Mouse (Mus musculus) right cerebral cortex, postnatal 14 days (tissue): ENCODE measurements around the gene Apobec4.
"Not testable (repeated sequence)": the region's sequence is repeated elsewhere in the genome, so short reads cannot be mapped to it uniquely, and the experiment has no call there.

Experiments
- DNase-seq: peaks from one replicate; pipeline ENCODE4 v3.0.0; 2022

Apobec4 gene

DNA sequence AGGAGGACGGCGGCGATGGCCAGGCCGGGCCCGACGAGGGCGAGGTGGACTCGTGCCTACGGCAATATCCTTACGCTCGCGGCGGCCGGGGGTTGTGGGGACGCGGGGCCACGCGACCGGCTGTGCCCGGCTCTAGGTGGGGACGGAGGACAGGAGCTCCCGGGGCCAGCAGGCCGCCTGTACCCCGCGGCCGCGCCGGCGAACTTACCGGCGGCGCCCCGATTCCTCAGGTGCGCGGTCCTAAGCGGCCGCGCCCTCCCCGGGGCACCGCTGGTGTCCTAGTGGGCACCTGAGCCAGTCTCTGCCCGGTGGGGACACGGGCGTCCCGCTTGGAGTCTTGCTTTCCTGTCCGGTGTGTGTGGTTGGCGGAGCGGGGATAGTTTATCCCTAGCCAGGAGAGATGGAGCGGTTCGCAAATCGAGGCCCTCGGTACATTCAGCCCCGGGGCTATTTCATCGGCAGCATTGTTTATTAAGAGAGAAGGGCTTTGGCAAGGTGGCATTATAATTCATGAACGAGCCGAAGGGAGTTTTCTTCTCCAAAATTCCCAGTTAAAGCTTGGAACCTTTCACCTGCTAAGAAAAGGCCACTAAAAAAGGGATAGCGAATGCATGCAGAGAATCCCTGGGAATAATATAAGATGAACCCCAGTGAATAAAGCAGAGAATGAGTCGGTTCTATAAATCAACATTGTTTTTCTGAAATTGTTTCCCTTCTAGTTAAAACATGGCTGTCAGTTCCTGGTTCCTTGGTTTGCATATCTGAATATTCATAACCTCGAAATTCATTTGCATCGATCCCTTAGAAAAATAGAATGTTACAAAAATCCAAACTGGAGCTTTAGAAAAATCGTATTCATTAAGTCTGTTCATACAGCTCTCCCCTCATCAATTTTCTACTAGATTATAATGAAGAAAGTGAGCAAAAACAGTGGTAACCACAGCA is 16.7 kb downstream of the Apobec4 start:
- DNase-seq, result no peak

DNA sequence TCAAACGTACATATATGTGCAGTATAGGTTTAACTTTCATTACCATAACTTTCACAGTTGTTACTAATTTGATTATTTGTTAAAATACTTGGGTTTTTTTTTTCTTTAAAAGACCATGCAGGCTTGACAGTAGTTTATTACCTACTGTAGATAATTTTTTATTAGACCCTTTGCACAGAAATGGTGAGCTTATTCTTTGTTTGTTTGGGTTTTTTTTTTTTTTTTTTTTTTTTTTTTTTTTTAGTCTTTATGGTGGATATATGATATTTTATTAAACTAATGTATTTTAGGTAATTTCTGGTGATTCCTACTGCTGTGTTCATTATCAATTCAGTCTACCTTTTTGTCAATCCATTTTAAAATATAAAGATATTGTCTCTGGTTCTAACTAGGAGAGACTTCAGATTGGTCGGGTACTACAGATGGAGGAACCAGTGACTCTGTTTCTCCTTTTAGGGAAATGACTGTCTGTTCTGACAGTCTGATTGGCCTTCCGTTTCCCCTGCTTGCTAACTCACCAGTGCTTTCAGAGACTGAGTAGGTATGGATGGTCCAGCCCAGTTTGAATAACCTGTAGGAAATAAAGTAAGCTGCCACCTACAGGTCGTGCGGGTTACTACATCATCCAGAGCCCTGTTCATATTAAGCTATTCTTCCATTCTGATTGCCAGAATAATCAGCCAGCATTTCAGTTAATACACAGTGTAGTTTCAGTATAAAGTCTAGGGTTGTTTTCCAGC is 17.6 kb downstream of the Apobec4 start:
- DNase-seq, result peak; percentile 80

DNA sequence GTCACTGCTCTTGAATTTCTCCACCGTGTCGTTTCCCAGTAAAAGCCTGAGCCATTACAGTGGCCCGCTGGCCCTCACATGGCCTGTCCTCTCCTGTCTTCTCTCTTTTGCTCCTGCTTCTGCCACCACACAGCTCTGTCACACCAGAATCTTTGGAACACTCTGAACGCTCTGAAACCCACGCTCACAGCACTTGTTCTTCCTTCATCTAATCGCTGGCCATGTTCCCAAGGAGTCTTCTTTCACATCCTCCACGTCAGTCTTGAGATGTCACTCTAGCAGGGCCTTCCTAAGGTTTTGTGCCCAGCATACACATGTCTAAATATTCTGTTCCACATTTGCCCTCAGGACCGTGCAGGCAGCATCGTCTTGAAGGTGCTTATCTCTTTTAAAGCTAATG is 20.7 kb downstream of the Apobec4 start:
- no peak for DNase-seq

DNA sequence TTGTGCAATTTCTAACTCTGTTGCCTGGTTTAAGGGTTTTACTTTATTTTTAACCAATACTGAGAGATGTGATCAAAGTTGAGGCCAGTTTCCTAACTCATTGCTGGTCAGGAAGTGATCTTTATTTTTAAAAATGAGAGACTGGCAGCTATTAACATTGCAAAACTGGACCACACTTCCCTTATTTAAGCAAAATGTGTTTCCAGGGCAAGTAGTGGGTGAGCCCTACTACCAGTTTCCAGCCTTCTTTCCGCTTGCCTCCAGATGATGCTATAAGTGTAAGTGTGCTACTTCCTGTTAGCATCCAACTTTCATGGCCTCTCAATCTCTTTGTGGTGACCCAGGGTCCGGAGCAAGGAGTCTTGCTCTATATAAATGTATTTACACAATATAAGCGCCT is 24.2 kb downstream of the Apobec4 start:
- not testable (repeated sequence) for DNase-seq

DNA sequence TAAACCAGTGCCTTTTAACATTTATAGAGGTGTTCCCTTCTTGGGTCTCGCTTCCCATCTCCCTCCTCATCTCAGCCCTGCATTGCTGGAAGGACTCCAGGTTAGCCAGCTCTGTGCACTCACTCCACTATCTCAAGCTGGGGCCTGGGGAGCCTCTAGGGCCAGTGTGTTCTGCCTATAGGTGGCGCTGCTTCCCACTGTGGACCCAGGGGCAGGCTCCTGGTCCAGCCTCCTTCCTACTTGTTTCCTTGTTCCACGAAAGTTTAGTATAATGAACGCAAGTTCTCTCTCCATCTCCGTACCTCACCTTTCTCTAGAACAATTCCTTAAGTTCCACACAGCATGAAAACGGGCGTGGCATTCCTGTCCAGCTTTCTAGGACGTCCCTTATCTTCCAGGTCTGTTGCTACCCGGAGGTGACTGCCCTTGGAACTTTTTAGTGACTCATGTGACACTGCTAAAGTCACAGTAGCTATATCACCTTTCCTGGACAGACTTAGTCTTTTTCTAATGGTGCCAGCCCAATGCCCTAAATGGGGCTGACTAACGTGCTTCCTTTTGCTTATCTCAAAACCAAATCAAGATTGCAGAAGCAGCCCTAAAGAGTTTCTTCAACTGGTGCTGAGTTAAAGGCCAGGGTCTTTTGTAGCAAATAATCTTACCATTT is 28.9 kb downstream of the Apobec4 start:
- DNase-seq, result peak; percentile 72

DNA sequence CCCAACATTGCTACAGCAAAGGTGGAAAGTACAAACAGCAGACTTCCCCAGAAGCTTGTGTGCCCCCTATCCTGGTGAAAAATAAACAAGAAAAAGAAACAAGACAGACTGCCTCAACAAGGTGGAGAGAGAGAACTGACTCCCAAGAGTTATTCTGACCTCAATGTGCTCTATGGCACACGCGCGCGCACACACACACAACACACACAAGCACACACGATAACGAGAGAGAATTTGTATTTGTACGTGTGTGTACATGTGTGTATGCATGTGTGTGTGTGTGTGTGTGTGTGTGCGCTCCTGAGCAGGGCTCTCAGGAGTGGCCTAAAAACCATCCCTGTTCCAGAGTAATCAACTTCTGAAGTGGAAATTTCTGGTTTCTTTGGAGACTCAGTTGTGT is 34.3 kb downstream of the Apobec4 start:
- DNase-seq, result no peak

DNA sequence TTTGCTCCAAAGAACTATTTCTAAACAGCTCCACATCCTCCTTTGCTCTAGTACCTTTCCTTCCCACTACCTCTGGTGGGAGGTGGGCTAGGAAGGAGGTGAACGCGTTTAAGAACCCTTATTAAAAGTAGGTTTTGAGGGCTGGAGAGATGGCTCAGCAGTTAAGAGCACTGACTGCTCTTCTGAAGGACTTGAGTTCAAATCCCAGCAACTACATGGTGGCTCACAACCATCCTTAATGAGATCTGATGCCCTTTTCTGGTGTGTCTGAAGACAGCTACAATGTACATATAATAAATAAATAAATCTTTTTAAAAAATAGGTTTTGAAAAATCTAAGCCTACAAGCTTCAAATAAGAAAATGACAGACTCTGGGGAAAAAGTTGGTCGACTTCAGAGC is 35.1 kb downstream of the Apobec4 start:
- not testable (repeated sequence) for DNase-seq

DNA sequence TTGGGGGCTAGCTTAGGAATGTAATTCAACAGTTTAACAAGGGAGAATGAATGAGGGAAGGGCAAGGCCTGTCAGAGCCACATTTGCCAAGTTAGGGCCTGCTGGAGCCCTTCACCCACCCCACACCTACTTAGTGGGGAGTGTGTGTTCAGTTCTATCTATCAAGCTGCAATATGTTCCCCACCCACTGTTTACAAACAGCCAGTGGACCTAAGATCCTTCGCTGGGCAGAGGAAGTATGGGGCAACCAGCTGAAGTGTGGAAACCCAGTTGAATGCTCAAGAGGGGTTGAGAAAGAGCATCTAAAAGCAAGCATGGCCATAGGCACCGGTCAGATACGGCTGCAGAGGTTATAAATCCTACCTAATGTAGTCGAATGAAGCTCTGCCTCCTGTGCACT is 36.6 kb downstream of the Apobec4 start:
- DNase-seq, result no peak

DNA sequence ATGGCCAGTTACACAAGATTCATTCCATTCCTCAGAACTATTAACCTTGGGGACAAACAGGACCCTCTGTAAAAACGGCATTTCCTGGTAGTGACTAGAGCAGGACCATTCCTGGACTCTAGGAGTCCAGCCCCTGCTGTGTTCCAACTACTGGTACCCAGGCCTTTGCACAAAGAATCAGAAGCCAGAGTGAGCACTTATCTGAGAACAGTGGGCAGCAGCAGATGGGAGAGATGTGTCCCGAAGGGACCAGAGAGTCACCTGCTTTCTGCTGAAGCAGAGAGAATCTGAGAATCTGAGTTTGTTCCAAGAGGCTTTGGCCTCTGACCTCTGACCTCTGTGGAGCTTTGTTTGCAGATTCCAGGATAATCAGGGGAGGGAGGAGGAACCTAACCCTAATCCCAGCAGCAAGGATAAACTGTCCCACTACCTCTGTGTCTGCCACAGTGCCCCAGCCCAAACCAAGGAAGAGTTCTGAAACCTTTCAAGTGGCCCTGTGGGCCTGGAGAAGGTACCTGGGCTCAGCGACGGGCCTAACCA is 37.8 kb downstream of the Apobec4 start:
- no peak for DNase-seq

DNA sequence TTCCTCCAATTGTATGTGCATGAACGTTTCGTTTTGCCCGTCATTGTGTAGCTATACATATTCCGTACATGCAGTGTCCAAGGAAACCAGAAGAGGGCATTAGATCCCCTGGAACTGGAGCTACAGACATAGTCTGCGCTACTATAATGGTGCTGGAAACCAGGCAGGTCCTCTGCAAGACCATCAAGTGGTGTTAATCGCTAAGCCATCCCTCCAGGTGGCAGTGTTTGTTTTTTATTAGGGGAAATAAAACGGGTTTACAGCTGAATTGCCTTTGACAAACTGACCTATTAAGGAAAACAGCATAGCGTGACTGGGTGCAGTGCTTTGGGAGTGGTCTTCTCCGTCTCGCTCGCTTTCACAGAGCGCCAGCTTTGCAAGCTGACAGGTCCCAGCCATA is 39.9 kb downstream of the Apobec4 start:
- no peak for DNase-seq

DNA sequence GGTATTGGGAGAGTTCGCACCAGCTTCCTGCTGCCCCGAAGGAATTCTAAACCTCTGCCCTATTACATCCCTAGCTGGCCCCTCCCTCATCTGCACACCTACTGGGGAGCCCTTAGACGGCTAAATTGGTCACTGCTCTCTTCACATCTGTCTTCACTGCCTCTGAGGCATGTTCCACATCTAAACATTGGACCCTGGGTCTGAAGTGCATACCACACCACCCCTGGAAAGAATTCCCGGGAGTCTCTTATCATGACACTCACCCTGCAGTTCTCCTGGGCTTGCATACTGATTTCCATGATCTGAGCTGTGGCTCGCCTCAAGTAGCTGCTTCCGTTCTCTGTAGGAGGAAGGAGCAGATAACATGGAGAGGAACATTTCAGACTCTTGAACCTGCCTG is 40.5 kb downstream of the Apobec4 start:
- DNase-seq, result no peak

DNA sequence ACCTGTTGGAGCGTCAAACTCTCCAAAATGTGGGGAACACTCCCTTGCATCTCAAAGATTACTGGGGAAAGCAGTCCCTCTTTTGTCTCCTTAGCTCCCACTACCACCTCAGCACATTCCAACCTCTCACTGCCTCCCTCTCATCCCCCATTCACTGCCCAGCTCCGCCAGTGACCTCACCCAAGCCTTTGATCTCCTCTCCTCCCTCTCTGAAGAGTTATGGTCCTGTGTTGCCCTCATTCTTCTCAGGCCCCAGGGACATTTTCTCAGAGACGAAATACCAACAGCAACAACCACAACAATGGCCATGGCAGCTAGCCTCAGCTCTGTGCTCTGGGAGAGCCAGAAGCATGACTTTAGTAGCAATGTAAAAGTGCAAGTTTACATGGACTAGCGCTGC is 40.9 kb downstream of the Apobec4 start:
- DNase-seq, result no peak

DNA sequence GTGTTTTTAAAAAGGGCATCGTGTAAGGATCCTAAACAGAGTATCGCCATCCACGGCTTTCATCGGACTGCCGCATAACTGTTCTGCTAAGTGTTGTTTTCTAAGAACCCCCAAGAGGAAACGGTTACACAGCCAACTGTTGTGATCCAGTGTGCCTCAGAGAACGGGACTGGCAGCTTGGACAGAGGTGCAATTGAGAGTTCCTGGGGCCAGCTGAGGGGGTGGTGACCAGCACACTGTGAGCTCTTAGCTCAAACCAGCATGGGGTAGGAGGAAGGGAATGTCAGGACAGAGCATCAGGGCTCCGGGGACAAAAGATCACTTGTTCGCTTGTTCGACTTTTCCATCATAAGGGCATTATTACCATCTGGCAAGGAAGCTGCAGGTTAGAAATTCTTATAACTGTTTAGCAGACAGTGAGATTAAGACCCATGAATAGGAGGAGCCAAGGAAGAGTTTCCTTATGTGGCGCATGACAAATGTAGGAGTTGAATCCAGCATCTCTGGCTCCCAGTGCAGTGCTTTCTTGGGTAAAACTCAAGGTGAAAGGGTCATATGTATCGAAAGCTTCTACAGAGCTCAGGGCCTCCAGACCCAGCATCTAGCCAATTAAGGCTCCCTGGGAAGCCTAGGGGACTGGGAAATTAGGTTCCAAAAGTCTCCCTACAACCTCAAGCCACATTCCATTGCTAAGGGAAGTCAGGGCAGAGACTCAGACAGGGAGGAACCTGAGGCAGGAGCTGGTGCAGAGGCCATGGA is 42.6 kb downstream of the Apobec4 start:
- no peak for DNase-seq

DNA sequence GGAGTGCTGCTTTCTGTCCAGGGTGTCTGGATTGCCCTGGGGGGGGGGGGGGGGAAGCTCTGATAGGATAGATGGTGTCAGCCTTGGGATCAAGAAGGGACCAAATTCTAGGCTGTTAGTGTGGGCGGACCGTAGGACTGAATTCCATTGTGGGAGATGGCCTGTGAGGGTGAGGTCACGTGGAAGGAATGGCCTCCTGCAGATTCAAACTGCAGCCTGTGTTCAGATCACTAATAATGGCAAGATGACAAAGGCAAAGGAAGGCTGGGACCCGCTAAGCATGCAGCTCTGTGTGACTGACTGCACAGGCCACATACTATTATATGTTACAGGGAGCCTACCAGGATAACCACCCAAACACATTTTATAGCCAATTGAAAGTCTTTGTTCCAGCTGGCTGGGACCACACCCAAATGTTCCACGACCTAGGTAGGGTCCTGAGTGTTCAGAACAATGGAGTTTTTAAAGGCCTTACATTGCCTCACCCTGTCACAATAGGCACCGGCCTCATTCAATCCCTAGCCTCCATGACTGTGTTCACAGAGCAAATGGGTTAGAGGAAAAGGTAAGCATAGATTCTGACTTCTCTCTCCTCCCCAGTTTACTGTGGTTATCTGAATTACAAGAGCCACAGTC is 43.3 kb downstream of the Apobec4 start:
- no peak for DNase-seq

DNA sequence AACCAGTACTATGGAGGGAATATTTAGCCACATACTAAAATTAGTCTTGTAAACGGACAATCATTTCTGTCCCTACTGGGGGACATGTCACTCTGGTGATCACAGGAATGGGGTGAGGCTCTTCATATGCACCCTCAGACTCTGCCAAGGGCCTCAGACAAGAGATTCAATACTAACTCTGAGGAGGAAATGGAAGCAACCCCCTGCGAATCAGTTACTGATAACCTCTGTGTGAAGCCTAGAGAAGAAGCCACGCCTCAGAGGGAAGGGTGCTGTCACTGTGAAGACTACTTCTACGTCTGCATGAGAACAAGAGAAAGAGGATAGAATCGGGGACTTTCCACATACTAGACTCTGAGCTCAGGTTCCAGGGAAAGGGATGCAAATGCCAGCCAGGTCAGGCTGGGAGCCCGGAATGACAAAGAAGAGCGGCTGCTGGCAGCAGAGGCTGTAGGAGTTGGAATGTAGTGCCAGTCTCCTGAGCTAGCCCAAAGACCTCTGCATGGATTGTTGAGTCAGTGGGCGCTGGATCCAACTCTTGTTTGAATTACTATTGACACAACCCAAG is 45.4 kb downstream of the Apobec4 start:
- DNase-seq, result no peak

DNA sequence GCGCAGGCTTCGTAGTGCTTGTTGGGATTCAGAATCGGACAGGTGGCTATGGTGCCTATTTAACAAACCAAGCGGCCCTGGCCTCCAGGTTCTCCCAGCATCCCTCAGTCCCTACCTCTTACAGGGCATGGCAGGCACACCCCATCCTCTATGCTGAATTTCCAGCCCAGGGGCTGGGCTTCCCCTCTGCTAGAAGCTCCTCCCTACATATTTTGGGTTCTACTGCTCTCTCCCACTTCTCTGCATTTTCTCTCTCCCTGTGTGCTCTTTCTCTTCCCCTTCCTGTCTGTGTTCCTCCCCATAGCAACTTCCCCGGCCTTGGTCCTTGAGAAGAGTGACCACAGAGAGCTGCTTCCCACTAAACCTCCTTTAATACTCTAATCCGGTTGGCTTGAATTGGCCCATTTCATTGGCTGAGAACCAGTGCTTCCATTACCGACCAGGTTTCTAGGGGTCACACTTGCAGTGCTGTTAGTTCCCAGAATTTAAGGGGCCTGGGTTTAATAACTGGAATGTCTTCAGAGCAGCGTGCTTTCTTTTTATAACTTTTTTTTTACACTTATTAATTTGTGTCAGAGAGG is 46.4 kb downstream of the Apobec4 start:
- no peak for DNase-seq

DNA sequence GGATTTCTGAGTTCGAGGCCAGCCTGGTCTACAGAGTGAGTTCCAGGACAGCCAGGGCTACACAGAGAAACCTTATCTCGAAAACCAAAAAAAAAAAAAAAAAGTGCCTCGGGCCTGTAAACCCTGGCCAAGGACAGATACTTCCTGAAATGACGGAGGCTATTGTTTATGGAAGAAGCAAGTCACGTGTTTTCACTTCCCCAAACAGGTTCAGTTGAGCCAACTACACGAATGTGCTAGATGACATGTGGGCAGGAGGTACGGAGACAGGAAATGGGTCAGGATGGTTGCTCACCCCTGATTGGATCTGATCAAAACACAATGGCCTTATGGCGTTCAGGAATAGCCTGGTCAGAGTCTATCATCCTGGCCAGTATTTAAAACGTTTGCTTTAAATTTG is 47.8 kb downstream of the Apobec4 start:
- no peak for DNase-seq

DNA sequence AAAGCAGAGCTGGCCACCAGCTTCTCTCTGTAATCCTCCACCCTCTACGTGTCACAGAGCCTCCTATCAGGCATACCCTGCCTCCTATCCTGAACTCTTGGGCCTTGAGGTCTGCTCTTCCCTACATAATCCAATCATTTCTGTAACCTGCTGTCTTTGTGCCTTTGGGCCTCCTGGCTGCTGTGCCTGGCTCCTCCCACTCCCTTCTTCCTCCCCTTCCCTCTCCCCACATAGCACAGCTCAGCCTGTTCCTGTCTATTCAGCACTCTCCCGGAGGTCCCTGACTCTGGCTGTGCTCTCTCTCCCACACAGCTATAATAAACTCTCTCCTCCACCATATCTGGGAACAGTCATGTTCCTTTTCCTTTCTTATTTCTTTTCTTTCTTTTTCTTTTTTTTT is 49.5 kb downstream of the Apobec4 start, which contains the start of gene Ncf2:
Ncf2 (plus strand) TSS at position 298 of the 400 bp plus-strand sequence.
- no peak for DNase-seq

DNA sequence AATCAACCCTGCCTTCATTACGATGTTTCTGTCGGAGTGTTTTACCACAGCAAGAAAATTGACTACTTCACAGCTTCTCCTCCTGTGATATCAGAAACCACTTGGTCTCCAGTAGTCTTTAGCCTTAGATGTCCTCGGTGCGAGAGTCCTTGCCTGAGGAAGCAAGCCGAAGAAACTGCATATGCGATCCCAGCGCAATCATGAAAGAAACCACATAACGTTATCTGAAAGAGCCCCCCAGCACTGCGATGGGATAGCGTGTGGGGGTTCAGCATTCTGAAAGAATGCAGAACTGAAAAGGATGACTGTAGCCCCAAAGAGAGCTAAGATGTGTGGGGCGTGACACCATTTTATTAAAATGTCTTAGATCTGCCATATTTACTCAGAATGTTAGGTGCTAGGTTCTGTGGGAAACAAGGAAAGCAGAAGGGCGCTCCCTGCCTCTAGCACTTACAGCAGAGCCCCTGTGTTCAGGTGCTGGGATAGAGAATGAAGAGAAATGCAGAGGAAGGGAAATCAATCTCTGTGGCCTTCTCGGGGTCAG is 50.4 kb downstream of the Apobec4 start:
- no peak for DNase-seq

DNA sequence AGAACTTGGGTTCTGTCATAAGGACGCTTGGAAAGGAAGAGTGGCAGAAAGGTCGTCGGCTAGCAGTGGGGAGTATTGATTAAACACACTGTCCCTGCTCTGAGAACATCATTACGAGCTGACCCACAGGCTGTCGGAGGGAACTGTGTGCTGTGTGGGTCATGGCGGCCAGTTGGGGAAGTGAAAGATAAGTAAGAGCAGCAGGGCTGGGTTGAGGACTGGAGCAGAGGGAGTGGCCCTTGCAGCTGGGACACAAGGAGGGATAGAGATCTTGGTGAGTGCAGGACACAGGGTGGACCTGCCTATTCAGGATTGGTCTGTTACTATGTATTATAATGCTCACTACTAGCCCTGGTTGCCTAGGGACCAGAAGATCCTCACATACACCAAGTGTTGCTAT is 54.6 kb downstream of the Apobec4 start:
- no peak for DNase-seq
